Mouse (Mus musculus) hindbrain, postnatal 0 days (tissue): Measurements from ENCODE around the gene Rab10. TPM values are rescaled to one million over a fixed set of nuclear protein-coding genes. Genes with fewer than 3 reads are reported as not detected.
A peak's percentile ranks its signal among the peaks of the same experiment; 100 is the strongest.

ENCODE experiments used
- ATAC-seq: fragments of 200-750 bp; cut with Nextera tagmentation; 2 replicates; pipeline ENCODE4 v1.8.0; 2017; ENCODE audit warnings: mild to moderate bottlenecking, moderate TSS enrichment, moderate library complexity
- DNase-seq: peaks from one replicate; pipeline ENCODE4 v3.0.0-alpha.2; 2015; ENCODE audit warnings: low spot score
- H3K27ac ChIP-seq: fragments of 300-500 bp; sonication (generic); 2 replicates; pipeline ENCODE4 v1.5.1; 2014; ENCODE audit warnings: mild to moderate bottlenecking
- H3K27me3 ChIP-seq: fragments of 300-500 bp; sonication (generic); 2 replicates; pipeline ENCODE4 v1.6.1; 2014; ENCODE audit warnings: low read length, mixed read lengths; ENCODE audit not compliant: insufficient read depth
- H3K36me3 ChIP-seq: fragments of 300-500 bp; sonication (generic); 2 replicates; pipeline ENCODE4 v1.6.1; 2014; ENCODE audit warnings: low read length, mixed read lengths; ENCODE audit not compliant: insufficient read depth
- H3K4me1 ChIP-seq: fragments of 300-500 bp; sonication (generic); 2 replicates; pipeline ENCODE4 v1.6.1; 2014; ENCODE audit warnings: antibody characterized with exemption, low read length, mixed read lengths; ENCODE audit not compliant: insufficient read depth
- H3K4me2 ChIP-seq: fragments of 300-500 bp; sonication (generic); 2 replicates; pipeline ENCODE4 v1.6.1; 2014; ENCODE audit warnings: low read depth, mild to moderate bottlenecking, low read length, moderate library complexity, mixed read lengths
- H3K4me3 ChIP-seq: fragments of 300-500 bp; sonication (generic); 2 replicates; pipeline ENCODE4 v1.5.1; 2014; ENCODE audit warnings: low read length
- H3K9ac ChIP-seq: fragments of 300-500 bp; sonication (generic); replicated peaks from 2 replicates; pipeline ENCODE4 v1.6.1; 2014; ENCODE audit warnings: mild to moderate bottlenecking, low read length, moderate library complexity, mixed read lengths
- H3K9me3 ChIP-seq: fragments of 300-500 bp; sonication (generic); 2 replicates; pipeline ENCODE4 v1.6.1; 2016; ENCODE audit warnings: low read length, mixed read lengths
- CTCF ChIP-seq: IDR thresholded peaks from 2 replicates; pipeline ENCODE4 v1.5.1; 2016; ENCODE audit warnings: antibody characterized with exemption, control low read depth, low read depth
- WGBS: fragments of 180-500 bp; shearing (Covaris S2); extraction: QIAGEN DNeasy Blood & Tissue Kit; methylation state at CpG from one replicate; pipeline ENCODE4 v1.1.7; 2014; 5-methylcytosine and 5-hydroxymethylcytosine counted together
- polyA plus RNA-seq: library from polyadenylated mRNA; unstranded; fragments of >200 nt; fragmentation: Nextera tagmentation; extraction: Ambion mirVana; gene quantifications from 2 replicates; pipeline ENCODE4 v1.2.1, GENCODE M21; 2015
- total RNA-seq: library from RNA; depleted of rRNA; stranded (reverse); fragments of >200 nt; gene quantifications from 2 replicates; pipeline ENCODE4 v1.2.3, GENCODE M21; 2014; rRNA removed

Rab10 gene
- total and polyA plus RNA-seq, 2 experiments from 2014 or later, result 140 to 202 TPM

DNA sequence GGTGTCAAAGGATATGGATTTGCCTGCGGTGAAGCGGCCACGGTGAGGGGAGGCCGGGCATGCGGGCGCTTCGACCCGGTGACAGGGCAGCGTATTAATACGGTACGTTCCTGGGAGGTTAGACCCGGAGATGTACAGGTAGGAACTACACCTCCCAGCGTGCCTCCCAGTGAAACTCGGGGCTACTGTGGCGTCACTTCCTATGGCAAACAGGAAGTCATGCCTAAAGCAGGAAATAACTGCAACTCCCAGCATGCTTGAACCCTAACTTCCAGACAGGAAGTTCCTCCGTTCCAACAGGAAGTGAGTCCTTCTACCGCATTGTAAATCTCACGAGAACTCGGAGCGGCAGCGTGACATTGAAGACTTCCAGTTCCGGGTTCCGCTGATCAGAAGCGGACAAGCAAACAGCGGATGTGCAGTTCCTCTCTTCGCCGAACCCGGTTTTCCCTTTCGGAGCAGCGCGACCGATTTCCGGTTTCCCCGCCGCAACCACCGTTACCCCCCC lies 74.6 kb downstream of the Rab10 start:
- peak overlapping the region; percentile 49 for H3K9ac ChIP-seq
- TF ChIP-seq CTCF, result no peak
- 12% methylated on average over 34 of the region's 36 CpGs for WGBS
- no peaks in the 10 kb centered on the region for H3K9me3 ChIP-seq
- no peaks in the 10 kb centered on the region for H3K27me3 ChIP-seq
- DNase-seq (peak; percentile 97), ATAC-seq (peak; percentile 90)
- peak overlapping the region; percentile 89 for H3K27ac ChIP-seq
- H3K4me3 ChIP-seq, result peak overlapping the region; percentile 58
- 0 out of 2 replicates have a peak, but pooled peaks cover 3% of the 10 kb centered on the region for H3K4me1 ChIP-seq
- H3K4me2 ChIP-seq, result peak overlapping the region; percentile 63
- H3K36me3 ChIP-seq, result peaks cover 10% of the 10 kb centered on the region; the same call in 1 of the 2 replicates

DNA sequence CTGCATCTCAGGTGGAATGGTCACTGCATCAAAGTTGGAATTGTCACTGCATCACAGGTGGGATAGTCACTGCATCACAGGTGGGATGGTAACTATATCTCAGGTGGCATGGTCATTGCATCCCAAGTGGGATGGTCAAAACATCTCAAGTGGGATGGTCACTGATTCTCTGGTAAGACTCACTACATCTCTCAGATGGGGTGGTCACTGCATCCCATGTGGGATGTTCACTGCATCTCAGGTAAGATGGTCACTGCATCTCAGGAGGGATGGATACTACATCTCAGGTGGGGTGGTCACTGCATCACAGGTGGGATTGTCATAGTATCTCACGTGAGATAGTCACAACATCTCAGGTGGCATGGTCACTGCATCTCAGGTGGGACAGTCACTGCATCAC lies 75.7 kb downstream of the Rab10 start:
- ATAC-seq, result no peak
- no peak overlapping the region for H3K27ac ChIP-seq
- H3K4me1 ChIP-seq, result 0 out of 2 replicates have a peak, but pooled peaks cover 3% of the 10 kb centered on the region
- no peak for DNase-seq
- no peak overlapping the region for H3K4me2 ChIP-seq
- WGBS, result 97% methylated on average over 1 of the region's 1 CpGs
- H3K27me3 ChIP-seq, result no peaks in the 10 kb centered on the region
- H3K36me3 ChIP-seq, result 0 out of 2 replicates have a peak, but pooled peaks cover 1% of the 10 kb centered on the region
- no peak overlapping the region for H3K9ac ChIP-seq
- H3K9me3 ChIP-seq, result no peaks in the 10 kb centered on the region
- no peak for TF ChIP-seq CTCF
- H3K4me3 ChIP-seq, result no peak overlapping the region

DNA sequence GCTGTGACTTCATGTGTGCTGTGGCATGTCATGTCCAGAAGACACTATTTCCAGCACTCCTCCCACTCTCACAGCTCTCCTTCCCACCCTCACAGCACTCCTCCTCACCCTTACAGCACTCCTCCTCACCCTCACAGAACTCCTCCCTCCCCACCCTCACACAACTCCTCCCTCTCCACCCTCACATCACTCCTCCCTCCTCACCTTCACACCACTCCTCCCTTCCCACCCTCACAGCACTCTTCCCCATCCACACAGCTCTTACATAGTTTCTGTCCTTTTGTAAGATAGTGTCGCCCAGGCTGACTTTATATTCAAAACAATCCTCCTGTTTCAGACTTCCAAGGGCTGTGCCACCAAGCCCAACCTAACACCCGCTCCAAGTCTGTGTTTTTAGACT lies 86.4 kb downstream of the Rab10 start:
- Histone ChIP-seq H3K9ac (no peak overlapping the region), H3K9me3 (no peaks in the 10 kb centered on the region), H3K4me2 (no peak overlapping the region), H3K27ac (no peak overlapping the region), H3K4me3 (no peak overlapping the region), H3K36me3 (no peaks in the 10 kb centered on the region), H3K27me3 (no peaks in the 10 kb centered on the region), H3K4me1 (no peaks in the 10 kb centered on the region)
- ATAC-seq, result no peak
- TF ChIP-seq CTCF, result no peak
- 61% methylated on average over 2 of the region's 2 CpGs for WGBS
- no peak for DNase-seq

DNA sequence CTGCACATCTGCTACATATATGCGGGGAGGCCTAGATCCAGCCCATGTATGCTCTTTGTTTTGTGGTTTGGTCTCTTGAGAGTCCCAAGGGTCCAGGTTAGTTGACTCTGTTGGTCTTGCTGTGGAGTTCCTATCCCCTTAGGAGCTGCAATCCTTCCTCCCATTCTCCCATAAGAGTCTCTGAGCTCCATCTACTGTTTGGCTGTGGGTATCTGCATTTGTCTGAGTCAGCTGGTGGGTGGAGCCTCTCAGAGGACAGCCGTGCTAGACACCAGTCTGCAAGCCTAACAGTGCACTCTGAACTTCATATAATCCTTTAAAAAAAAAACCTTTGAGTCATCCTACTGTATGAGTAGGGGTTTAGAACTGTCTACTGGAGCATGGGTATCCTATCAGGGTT lies 99.6 kb downstream of the Rab10 start:
- WGBS, result 56% methylated on average over 2 of the region's 2 CpGs
- H3K9me3 ChIP-seq, result no peaks in the 10 kb centered on the region
- no peak overlapping the region for H3K27ac ChIP-seq
- H3K9ac ChIP-seq, result no peak overlapping the region
- no peak overlapping the region for H3K4me2 ChIP-seq
- no peak for TF ChIP-seq CTCF
- DNase-seq (no peak), ATAC-seq (no peak)
- H3K27me3 ChIP-seq, result no peaks in the 10 kb centered on the region
- H3K4me3 ChIP-seq, result no peak overlapping the region
- no peaks in the 10 kb centered on the region for H3K36me3 ChIP-seq
- no peaks in the 10 kb centered on the region for H3K4me1 ChIP-seq

DNA sequence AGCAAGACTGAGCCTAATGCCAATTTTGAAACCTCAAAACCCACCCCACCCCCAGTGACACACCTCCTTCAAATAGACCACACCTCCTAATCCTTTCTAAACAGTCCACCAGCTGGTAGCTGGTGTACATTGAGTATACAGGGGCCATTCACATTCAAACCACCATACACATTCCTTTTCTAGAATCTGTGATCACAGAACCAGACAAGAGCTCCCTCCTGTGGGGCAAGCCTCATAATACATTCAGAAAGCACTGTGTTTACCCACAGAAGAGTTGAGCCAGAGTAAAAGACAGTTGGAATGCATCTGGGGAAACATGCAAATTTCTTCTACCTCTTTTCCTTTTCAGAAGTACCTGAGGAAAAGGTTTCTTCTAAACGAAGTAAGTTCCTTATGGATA lies 100.6 kb downstream of the Rab10 start:
- no peaks in the 10 kb centered on the region for H3K36me3 ChIP-seq
- H3K27me3 ChIP-seq, result no peaks in the 10 kb centered on the region
- H3K9me3 ChIP-seq, result no peaks in the 10 kb centered on the region
- H3K4me2 ChIP-seq, result no peak overlapping the region
- no peak overlapping the region for H3K4me3 ChIP-seq
- WGBS, result 78% methylated on average over 1 of the region's 1 CpGs
- H3K4me1 ChIP-seq, result no peaks in the 10 kb centered on the region
- H3K27ac ChIP-seq, result no peak overlapping the region
- ATAC-seq, result no peak
- peak; percentile 24; the same call in 1 of the 2 replicates for TF ChIP-seq CTCF
- H3K9ac ChIP-seq, result no peak overlapping the region
- DNase-seq, result peak; percentile 6

Other genes with a start within 250 kb of the Rab10 start
- gene Kif3c, start 55.2 kb upstream of the Rab10 start, total RNA-seq, result 142 and 150 TPM in 2 replicates
- 56.0 and 58.5 TPM in 2 replicates for gene Kif3c, start 55.2 kb upstream of the Rab10 start, polyA plus RNA-seq
- gene Asxl2, start 116.9 kb upstream of the Rab10 start, total RNA-seq, result 13.2 and 16.1 TPM in 2 replicates
- gene Asxl2, start 116.9 kb upstream of the Rab10 start, polyA plus RNA-seq, result 9.6 and 10.7 TPM in 2 replicates